Mouse (Mus musculus) cortical plate, adult 2 months (tissue): ENCODE results near the gene Smtnl2.

Experiments
- CTCF ChIP-seq: fragments of 200-500 bp; IDR thresholded peaks from 2 replicates; pipeline ENCODE4 v1.5.1; 2011; ENCODE audit warnings: mild to moderate bottlenecking, control low read depth, low read length; ENCODE audit not compliant: insufficient read depth; ENCODE audit errors: extremely low read depth
- POLR2A ChIP-seq: fragments of 200-500 bp; IDR thresholded peaks from 2 replicates; pipeline ENCODE4 v1.6.1; 2011; ENCODE audit warnings: mild to moderate bottlenecking, low read length, control low read depth; ENCODE audit not compliant: insufficient read depth; ENCODE audit errors: extremely low read depth

DNA sequence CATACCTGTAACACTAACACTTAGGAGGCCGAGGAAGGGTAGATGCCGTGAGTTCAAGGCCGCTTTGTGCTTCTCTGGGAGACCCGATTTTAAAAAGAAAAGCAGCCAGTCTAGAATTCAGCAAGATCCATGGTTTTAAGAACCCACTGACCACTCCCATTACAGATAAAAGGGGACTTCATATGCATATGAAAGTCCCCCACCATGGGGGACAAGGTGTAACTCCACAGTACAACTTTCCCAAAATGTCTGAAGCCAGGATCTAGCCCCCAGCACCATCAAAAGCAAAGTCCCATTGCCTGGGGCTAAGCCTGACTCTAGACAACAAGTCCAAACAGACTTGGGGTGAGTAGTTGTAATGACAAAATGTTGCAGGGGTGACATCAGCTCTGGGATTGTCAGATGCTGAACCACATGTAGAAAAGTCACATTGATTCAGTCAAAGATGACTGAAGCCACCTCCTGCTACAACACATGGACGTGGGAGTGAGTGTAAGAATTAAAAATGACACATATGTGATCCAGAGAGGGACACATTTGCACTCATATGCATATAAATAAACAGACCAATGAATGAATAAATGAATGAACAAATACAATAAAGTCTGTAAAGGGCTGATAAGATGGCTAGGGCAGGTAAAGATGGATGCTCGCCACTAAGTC, 9.1 kb upstream of the Smtnl2 start:
- no peak for TF ChIP-seq POLR2A
- TF ChIP-seq CTCF, result no peak
